Mouse (Mus musculus): ENCODE results near the gene Kirrel2. TPM values are rescaled to one million over a fixed set of nuclear protein-coding genes. Genes with fewer than 3 reads are reported as not detected.

Gene Kirrel2
- total RNA-seq (2023) = not detected in 4 replicates

GRCm38 (mm10) chr7:30457629-30458330, at the start of gene Kirrel2, which contains the start of gene Nphs1:
Gene Kirrel2 (minus strand): TSS chr7:30457690.
Gene Nphs1 (plus strand): TSS chr7:30458315.

GRCm38 (mm10) chr7:30493401-30493931, 36.0 kb upstream of the Kirrel2 start, which contains the start of gene Prodh2:
Gene Prodh2 (plus strand): TSS chr7:30493622.

GRCm38 (mm10) chr7:30444971-30445751, 12.3 kb downstream of the Kirrel2 start, which contains the start of gene Aplp1:
Gene Aplp1 (minus strand): TSS chr7:30445535.

GRCm38 (mm10) chr7:30421175-30421889, 36.2 kb downstream of the Kirrel2 start, which contains the start of gene Nfkbid:
Gene Nfkbid (plus strand): TSS chr7:30421732.

GRCm38 (mm10) chr7:30419561-30420499, 37.7 kb downstream of the Kirrel2 start, which contains the start of gene Hcst:
Gene Hcst (minus strand): TSS chr7:30419854.

GRCm38 (mm10) chr7:30413596-30413995, 43.9 kb downstream of the Kirrel2 start, which contains the start of gene Tyrobp:
Gene Tyrobp (plus strand): TSS chr7:30413760.

Other genes starting within 250 kb of the Kirrel2 start
- 34.3 to 44.9 TPM (median 41.8 TPM) in 4 replicates for gene Polr2i, start 225.7 kb downstream of the Kirrel2 start, total RNA-seq (2023)
- 30.0 to 41.9 TPM (median 35.3 TPM) in 4 replicates for gene Tbcb, start 225.4 kb downstream of the Kirrel2 start, total RNA-seq (2023)
- not detected in 4 replicates for gene Ovol3, start 222.0 kb downstream of the Kirrel2 start, total RNA-seq (2023)
- gene Thap8, start 177.6 kb downstream of the Kirrel2 start, total RNA-seq (2023) = 1.2 to 2.7 TPM (median 1.7 TPM) in 4 replicates
- 6.4 to 9.9 TPM (median 8.2 TPM) in 4 replicates for gene Wdr62, start 177.3 kb downstream of the Kirrel2 start, total RNA-seq (2023)
- 1.2 TPM in 1 of 4 replicates, not detected in the others for gene Clip3, start 166.0 kb downstream of the Kirrel2 start, total RNA-seq (2023)
- gene Alkbh6, start 149.0 kb downstream of the Kirrel2 start, total RNA-seq (2023) = 67.8 to 84.6 TPM (median 78.6 TPM) in 4 replicates
- gene Syne4, start 142.9 kb downstream of the Kirrel2 start, total RNA-seq (2023) = 3.5 to 6.6 TPM (median 5.7 TPM) in 4 replicates
- 4.5 to 5.6 TPM (median 5.1 TPM) in 4 replicates for gene E130208F15Rik, start 135.9 kb downstream of the Kirrel2 start, total RNA-seq (2023)
- gene Sdhaf1, start 133.8 kb downstream of the Kirrel2 start, total RNA-seq (2023) = 17.4 to 20.4 TPM (median 17.5 TPM) in 4 replicates
- not detected in 4 replicates for gene Lrfn3, start 94.9 kb downstream of the Kirrel2 start, total RNA-seq (2023)
- gene Tyrobp, start 43.9 kb downstream of the Kirrel2 start, total RNA-seq (2023) = 63.3 to 80.1 TPM (median 74.7 TPM) in 4 replicates
- gene Hcst, start 37.8 kb downstream of the Kirrel2 start, total RNA-seq (2023) = 34.8 to 42.0 TPM (median 39.2 TPM) in 4 replicates
- gene Nfkbid, start 36.0 kb downstream of the Kirrel2 start, total RNA-seq (2023) = 332 to 428 TPM (median 371 TPM) in 4 replicates
- 0.22 TPM in 1 of 4 replicates, not detected in the others for gene Aplp1, start 12.2 kb downstream of the Kirrel2 start, total RNA-seq (2023)
- not detected in 4 replicates for gene Nphs1, start 625 bp upstream of the Kirrel2 start, total RNA-seq (2023)
- gene Prodh2, start 35.9 kb upstream of the Kirrel2 start, total RNA-seq (2023) = not detected in 4 replicates
- gene Arhgap33, start 77.4 kb upstream of the Kirrel2 start, total RNA-seq (2023) = 14.2 to 18.7 TPM (median 16.3 TPM) in 4 replicates
- gene Hspb6, start 94.5 kb upstream of the Kirrel2 start, total RNA-seq (2023) = 2.2 to 3.1 TPM (median 2.7 TPM) in 4 replicates
- 10.2 to 18.1 TPM (median 13.6 TPM) in 4 replicates for gene Proser3, start 94.6 kb upstream of the Kirrel2 start, total RNA-seq (2023)
- 38.9 to 50.0 TPM (median 41.5 TPM) in 4 replicates for gene Lin37, start 102.1 kb upstream of the Kirrel2 start, total RNA-seq (2023)
- 106 to 140 TPM (median 111 TPM) in 4 replicates for gene U2af1l4, start 105.6 kb upstream of the Kirrel2 start, total RNA-seq (2023)
- 9.2 to 12.8 TPM (median 11.8 TPM) in 4 replicates for gene Gm49396, start 105.7 kb upstream of the Kirrel2 start, total RNA-seq (2023)
- 135 to 152 TPM (median 138 TPM) in 4 replicates for gene Psenen, start 105.9 kb upstream of the Kirrel2 start, total RNA-seq (2023)
- 5.6 to 11.7 TPM (median 8.2 TPM) in 4 replicates for gene Igflr1, start 107.7 kb upstream of the Kirrel2 start, total RNA-seq (2023)
- 104 to 116 TPM (median 108 TPM) in 4 replicates for gene Kmt2b, start 131.0 kb upstream of the Kirrel2 start, total RNA-seq (2023)
- 0.82 to 1.9 TPM (median 1.6 TPM) in 4 replicates for gene Zbtb32, start 141.2 kb upstream of the Kirrel2 start, total RNA-seq (2023)
- gene Upk1a, start 155.2 kb upstream of the Kirrel2 start, total RNA-seq (2023) = 0.70 TPM in 1 of 4 replicates, not detected in the others
- 177 to 214 TPM (median 201 TPM) in 4 replicates for gene Cox6b1, start 168.5 kb upstream of the Kirrel2 start, total RNA-seq (2023)
- gene Etv2, start 178.2 kb upstream of the Kirrel2 start, total RNA-seq (2023) = not detected in 4 replicates
- gene Rbm42, start 192.6 kb upstream of the Kirrel2 start, total RNA-seq (2023) = 87.7 to 100 TPM (median 92.3 TPM) in 4 replicates
- gene Haus5, start 207.3 kb upstream of the Kirrel2 start, total RNA-seq (2023) = 56.1 to 64.2 TPM (median 59.9 TPM) in 4 replicates
- not detected in 4 replicates for gene Pmis2, start 213.9 kb upstream of the Kirrel2 start, total RNA-seq (2023)
- gene 2200002J24Rik, start 241.2 kb upstream of the Kirrel2 start, total RNA-seq (2023) = not detected in 4 replicates